Mouse (Mus musculus) small intestine, adult 2 months (tissue): ENCODE data around the gene Cpb2.

Experiments used
- CTCF ChIP-seq: fragments of 200-500 bp; IDR thresholded peaks from 2 replicates; pipeline ENCODE4 v1.5.1; 2012; ENCODE audit warnings: low read depth, mild to moderate bottlenecking, control low read depth, inconsistent platforms, low read length, moderate library complexity, mixed read lengths; ENCODE audit not compliant: insufficient replicate concordance, insufficient read length; ENCODE audit errors: extremely low read depth
- POLR2A ChIP-seq: fragments of 200-500 bp; IDR thresholded peaks from 2 replicates; pipeline ENCODE4 v1.6.1; 2012; ENCODE audit warnings: low read depth, mild to moderate bottlenecking, control low read depth, inconsistent platforms, low read length, moderate library complexity

DNA sequence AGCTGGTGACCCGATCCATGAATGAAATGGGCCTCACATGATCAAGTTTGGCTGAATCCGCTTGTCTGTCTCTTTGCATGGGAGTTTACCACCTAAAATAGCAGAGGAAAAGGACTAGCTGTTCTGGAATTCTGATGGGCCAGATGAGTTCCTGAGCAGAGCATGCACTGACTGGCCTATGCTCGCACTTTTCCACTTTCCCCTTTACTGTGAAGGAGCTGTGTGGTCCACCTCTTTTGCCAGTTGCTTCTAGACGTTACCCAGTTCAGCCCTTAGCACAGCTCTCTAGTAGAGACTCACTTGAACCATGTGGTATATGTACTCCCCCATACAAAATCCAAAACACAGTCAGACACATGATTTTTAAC, 5.5 kb upstream of the Cpb2 start:
- TF ChIP-seq CTCF (no peak), POLR2A (no peak)
